Mouse (Mus musculus) kidney, postnatal 0 days (tissue): Measurements from ENCODE around the gene Sf3b6. TPM values are rescaled to one million over a fixed set of nuclear protein-coding genes. Genes with fewer than 3 reads are reported as not detected.
"Not testable (repeated sequence)": the region's sequence is repeated elsewhere in the genome, so short reads cannot be mapped to it uniquely, and the experiment has no call there.

ENCODE experiments used
- ATAC-seq: fragments of 200-750 bp; cut with Nextera tagmentation; replicated peaks from 2 replicates; pipeline ENCODE4 v1.8.0; 2017; ENCODE audit warnings: low read depth, moderate number of reproducible peaks, moderate TSS enrichment, moderate library complexity; ENCODE audit not compliant: low FRiP score
- DNase-seq: peaks from one replicate; pipeline ENCODE4 v3.0.0-alpha.2; 2016; ENCODE audit warnings: low spot score
- H3K27ac ChIP-seq: fragments of 300-500 bp; sonication (generic); 2 replicates; pipeline ENCODE4 v1.5.1; 2014; ENCODE audit warnings: mild to moderate bottlenecking
- H3K27me3 ChIP-seq: fragments of 300-500 bp; sonication (generic); 2 replicates; pipeline ENCODE4 v1.6.1; 2014; ENCODE audit warnings: low read length, mixed read lengths; ENCODE audit not compliant: insufficient read depth
- H3K36me3 ChIP-seq: fragments of 300-500 bp; sonication (generic); 2 replicates; pipeline ENCODE4 v1.6.1; 2014; ENCODE audit warnings: low read length, mixed read lengths; ENCODE audit not compliant: insufficient read depth
- H3K4me1 ChIP-seq: fragments of 300-500 bp; sonication (generic); replicated peaks from 2 replicates; pipeline ENCODE4 v1.6.1; 2014; ENCODE audit warnings: antibody characterized with exemption, low read length, mixed read lengths; ENCODE audit not compliant: insufficient read depth
- H3K4me2 ChIP-seq: fragments of 300-500 bp; sonication (generic); 2 replicates; pipeline ENCODE4 v1.6.1; 2014; ENCODE audit warnings: mild to moderate bottlenecking, low read length, moderate library complexity, mixed read lengths
- H3K4me3 ChIP-seq: fragments of 300-500 bp; sonication (generic); replicated peaks from 2 replicates; pipeline ENCODE4 v1.5.1; 2014; ENCODE audit warnings: low read depth, low read length
- H3K9ac ChIP-seq: fragments of 300-500 bp; sonication (generic); 2 replicates; pipeline ENCODE4 v1.6.1; 2014; ENCODE audit warnings: low read depth, low read length
- H3K9me3 ChIP-seq: fragments of 300-500 bp; sonication (generic); replicated peaks from 2 replicates; pipeline ENCODE4 v1.6.1; 2016; ENCODE audit warnings: low read length, inconsistent platforms, mixed read lengths
- CTCF ChIP-seq: IDR thresholded peaks from 2 replicates; pipeline ENCODE4 v1.5.1; 2016; ENCODE audit warnings: antibody characterized with exemption, low read depth, mild to moderate bottlenecking, moderate library complexity
- WGBS: fragments of 180-500 bp; shearing (Covaris S2); extraction: QIAGEN DNeasy Blood & Tissue Kit; methylation state at CpG from one replicate; pipeline ENCODE4 v1.1.7; 2014; 5-methylcytosine and 5-hydroxymethylcytosine counted together
- polyA plus RNA-seq: library from polyadenylated mRNA; unstranded; fragments of >200 nt; fragmentation: Nextera tagmentation; extraction: Ambion mirVana; gene quantifications from 2 replicates; pipeline ENCODE4 v1.2.1, GENCODE M21; 2015

Sf3b6 gene
- polyA plus RNA-seq, 1 experiment from 2014 or later, result 389 TPM

DNA sequence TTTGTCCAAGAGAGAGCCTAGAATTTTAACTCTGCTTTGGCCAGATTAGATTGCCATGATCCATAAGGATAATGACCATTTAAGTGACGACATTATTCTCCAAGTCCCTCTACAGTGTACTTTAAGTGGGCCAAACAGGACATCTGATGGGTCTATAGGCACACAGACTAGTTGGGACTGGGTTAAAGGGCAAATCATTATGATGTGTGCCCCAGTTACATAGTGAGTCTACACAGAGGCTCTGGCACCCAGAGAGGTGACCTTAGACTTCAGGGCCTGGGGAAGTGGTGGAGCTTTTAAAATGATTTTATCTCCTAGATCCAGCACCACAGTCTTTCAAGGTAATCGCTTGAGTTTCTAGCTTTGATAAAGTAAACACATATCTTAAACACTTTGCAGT, 37.1 kb upstream of the Sf3b6 start:
- Histone ChIP-seq H3K27ac (no peak overlapping the region), H3K9ac (no peak overlapping the region), H3K27me3 (no peaks in the 10 kb centered on the region), H3K4me2 (no peak overlapping the region), H3K4me1 (no peaks in the 10 kb centered on the region), H3K4me3 (no peak overlapping the region), H3K36me3 (no peaks in the 10 kb centered on the region), H3K9me3 (no peaks in the 10 kb centered on the region)
- no peak for DNase-seq
- no peak for ATAC-seq
- 73% methylated on average over 2 of the region's 2 CpGs for WGBS
- no peak for TF ChIP-seq CTCF

DNA sequence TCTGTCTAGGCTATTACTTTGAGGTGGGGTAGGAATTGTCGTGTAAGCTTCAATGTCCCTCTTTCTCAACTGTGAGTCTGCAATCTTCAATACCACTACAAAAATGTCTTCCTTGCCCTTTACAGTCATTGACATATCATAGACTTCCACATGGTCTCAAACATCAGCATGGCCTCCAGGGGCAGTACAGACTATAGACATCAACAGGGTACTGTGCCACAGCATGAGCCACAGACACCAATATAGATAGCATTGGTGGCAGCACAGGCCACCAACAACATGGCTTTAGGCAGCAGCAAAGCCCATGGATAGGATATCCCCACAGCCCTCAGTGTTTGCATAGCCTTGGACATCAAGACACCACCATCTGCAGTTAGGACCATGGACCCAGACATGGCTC, 36.1 kb upstream of the Sf3b6 start:
- Histone ChIP-seq H3K9ac (no peak overlapping the region), H3K36me3 (no peaks in the 10 kb centered on the region), H3K27ac (no peak overlapping the region), H3K9me3 (no peaks in the 10 kb centered on the region), H3K27me3 (no peaks in the 10 kb centered on the region), H3K4me3 (no peak overlapping the region), H3K4me2 (no peak overlapping the region), H3K4me1 (no peaks in the 10 kb centered on the region)
- DNase-seq, result no peak
- TF ChIP-seq CTCF, result no peak
- WGBS, result 93% methylated on average over 1 of the region's 1 CpGs
- no peak for ATAC-seq

DNA sequence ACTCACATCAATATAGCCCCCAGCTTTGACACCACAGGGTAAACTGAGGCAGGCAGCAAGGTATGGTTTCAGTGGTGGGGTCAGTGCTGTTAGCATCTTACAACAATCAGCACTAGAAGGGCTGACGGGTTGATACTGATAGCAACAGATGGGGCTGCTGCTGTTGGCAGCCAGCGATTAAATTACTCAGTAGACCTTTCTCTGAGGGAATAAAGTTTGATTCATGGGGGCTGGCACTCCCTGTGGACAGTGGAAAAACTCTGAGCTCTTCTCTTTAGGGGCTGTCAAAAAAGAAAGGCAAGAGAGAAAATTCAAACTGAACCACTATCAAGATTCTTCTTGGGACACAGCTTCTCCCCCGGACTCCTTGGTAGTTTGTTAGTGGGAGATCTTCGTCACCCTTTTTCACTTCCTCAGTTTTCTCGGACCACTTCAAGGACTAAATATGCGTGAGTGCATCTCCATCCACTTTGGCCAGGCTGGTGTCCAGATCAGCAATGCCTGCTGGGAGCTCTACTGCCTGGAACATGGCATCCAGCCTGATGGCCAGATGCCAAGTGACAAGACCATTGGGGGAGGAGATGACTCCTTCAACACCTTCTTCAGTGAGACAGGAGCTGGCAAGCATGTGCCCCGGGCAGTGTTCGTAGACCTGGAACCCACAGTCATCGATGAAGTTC, 35.5 kb upstream of the Sf3b6 start:
- not testable (repeated sequence) for H3K4me1 ChIP-seq, H3K4me3 ChIP-seq, H3K4me2 ChIP-seq, H3K27me3 ChIP-seq, H3K36me3 ChIP-seq, H3K9ac ChIP-seq, H3K27ac ChIP-seq, H3K9me3 ChIP-seq, ATAC-seq
- WGBS, result 64% methylated on average over 9 of the region's 9 CpGs
- DNase-seq, result peak; percentile 61

DNA sequence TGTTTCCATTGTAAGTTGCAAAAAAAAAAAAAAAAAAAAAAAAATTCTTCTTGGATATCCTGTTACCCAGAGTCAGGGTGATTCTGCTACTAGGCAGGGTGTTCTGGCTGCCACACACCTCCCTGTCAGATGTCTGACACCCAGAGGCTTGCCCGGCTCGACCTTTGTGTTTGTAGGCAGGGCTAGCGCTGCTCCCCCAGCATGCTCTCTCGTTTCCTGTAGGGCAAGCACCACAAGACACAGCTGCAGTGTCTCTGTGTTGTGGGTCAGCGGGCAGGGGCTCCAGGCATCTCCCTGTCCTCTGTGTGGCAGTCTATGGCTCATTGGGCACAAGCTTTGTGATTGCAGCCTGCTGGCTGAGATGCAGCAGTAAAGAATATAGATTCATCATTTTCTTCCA, 33.7 kb upstream of the Sf3b6 start:
- no peaks in the 10 kb centered on the region for H3K9me3 ChIP-seq
- no peak overlapping the region for H3K4me2 ChIP-seq
- H3K4me3 ChIP-seq, result no peak overlapping the region
- no peaks in the 10 kb centered on the region for H3K36me3 ChIP-seq
- peak; percentile 93 for ATAC-seq
- no peaks in the 10 kb centered on the region for H3K4me1 ChIP-seq
- peak; percentile 85 for DNase-seq
- TF ChIP-seq CTCF, result no peak
- H3K27me3 ChIP-seq, result no peaks in the 10 kb centered on the region
- 22% methylated on average over 5 of the region's 5 CpGs for WGBS
- no peak overlapping the region for H3K27ac ChIP-seq
- no peak overlapping the region for H3K9ac ChIP-seq

DNA sequence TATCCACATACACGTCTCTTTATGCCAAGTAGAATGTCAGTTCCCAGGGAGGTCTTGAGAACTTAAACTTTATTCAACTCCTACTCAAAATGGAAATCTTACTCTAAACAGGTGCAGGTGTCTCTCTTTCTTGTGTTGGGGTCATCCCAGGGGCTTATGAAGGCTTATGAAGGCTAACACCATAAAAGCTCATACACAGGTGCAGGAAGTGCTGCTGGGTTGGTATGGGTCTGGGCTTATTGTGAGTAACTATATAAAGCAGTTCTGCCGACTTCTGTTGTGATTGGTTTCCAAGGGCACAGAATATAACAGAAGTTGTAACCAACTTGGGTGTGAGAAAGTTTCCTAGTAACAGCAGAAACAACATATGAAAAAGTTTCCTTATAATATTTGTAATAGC, 32.9 kb upstream of the Sf3b6 start:
- 61% methylated on average over 2 of the region's 2 CpGs for WGBS
- TF ChIP-seq CTCF, result no peak
- H3K4me2 ChIP-seq, result no peak overlapping the region
- no peaks in the 10 kb centered on the region for H3K36me3 ChIP-seq
- H3K9ac ChIP-seq, result no peak overlapping the region
- ATAC-seq (no peak), DNase-seq (no peak)
- H3K9me3 ChIP-seq, result no peaks in the 10 kb centered on the region
- no peak overlapping the region for H3K4me3 ChIP-seq
- H3K4me1 ChIP-seq, result no peaks in the 10 kb centered on the region
- no peaks in the 10 kb centered on the region for H3K27me3 ChIP-seq
- H3K27ac ChIP-seq, result no peak overlapping the region

DNA sequence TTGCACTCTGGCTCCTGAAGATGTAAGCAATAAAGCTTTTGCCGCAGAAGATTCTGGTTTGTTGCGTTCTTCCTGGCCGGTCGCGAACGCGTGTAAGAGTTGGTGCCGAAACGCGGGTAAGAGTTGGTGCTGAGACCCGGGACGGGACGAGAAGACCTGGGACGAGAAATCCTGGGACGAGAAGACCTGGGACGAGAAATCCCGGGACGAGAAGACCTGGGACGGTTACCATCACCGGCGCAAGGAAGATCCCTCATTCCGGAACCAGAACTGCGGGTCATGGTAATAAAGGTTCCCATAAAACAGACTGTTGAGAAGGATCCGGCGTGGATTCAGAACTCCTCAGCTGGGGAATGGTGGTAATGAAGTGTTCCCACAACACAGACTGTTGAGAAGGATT, 29.2 kb upstream of the Sf3b6 start:
- H3K9me3 ChIP-seq, H3K27me3 ChIP-seq, H3K36me3 ChIP-seq, H3K4me3 ChIP-seq, DNase-seq, H3K4me1 ChIP-seq, ATAC-seq, H3K27ac ChIP-seq, H3K4me2 ChIP-seq, H3K9ac ChIP-seq: not testable (repeated sequence)
- WGBS, result 96% methylated on average over 25 of the region's 25 CpGs

DNA sequence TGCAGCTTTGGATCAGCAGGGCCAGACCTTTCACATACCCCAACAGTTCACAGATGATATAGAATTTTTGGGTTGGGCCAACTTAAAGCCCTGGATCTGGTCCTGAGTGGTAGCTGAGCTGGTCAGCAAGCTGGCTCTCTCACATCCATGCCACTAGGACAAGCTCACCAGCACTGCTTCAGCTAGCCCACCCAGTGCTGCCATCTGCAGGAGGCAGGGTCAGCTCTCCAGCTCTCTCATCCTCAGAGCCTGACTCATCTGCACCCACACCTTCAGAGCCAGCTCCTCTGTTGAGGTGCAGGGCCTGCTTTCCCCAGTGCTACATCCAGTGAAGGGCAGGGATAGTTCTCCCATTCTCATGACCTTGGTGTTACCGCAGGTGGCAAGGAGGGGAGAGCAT, 23.6 kb upstream of the Sf3b6 start:
- TF ChIP-seq CTCF, result peak; percentile 61
- DNase-seq, result peak; percentile 30
- H3K27ac ChIP-seq, result no peak overlapping the region
- H3K9me3 ChIP-seq, result no peaks in the 10 kb centered on the region
- no peaks in the 10 kb centered on the region for H3K27me3 ChIP-seq
- H3K36me3 ChIP-seq, result no peaks in the 10 kb centered on the region
- H3K4me3 ChIP-seq, result no peak overlapping the region
- H3K4me1 ChIP-seq, result no peaks in the 10 kb centered on the region
- no peak overlapping the region for H3K4me2 ChIP-seq
- no peak overlapping the region for H3K9ac ChIP-seq
- WGBS, result 67% methylated on average over 1 of the region's 1 CpGs
- ATAC-seq, result no peak

DNA sequence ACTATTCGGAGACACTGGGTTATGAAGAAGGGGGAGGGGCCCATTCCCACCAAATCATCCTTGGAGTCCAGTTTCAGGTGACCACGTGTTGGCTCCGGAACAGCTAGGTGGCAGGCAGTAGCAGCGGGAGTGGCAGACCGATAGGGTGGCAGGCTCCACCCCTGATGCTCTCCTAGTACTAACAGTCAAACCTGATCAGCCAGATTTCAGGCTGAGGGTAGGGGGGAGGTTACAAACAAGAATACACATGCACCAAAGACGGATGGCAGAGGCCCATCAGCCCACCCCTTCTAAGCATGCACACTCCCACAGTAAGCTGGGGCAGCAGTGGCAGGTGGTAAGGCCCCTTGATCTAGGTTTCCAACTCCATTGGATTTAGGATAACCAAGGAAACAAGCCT, 19.9 kb upstream of the Sf3b6 start:
- not testable (repeated sequence) for H3K4me3 ChIP-seq, H3K27me3 ChIP-seq, H3K4me1 ChIP-seq, H3K9me3 ChIP-seq, H3K36me3 ChIP-seq, H3K4me2 ChIP-seq, H3K27ac ChIP-seq, ATAC-seq, H3K9ac ChIP-seq, DNase-seq
- 77% methylated on average over 6 of the region's 6 CpGs for WGBS
